Mouse (Mus musculus) kidney, postnatal 0 days (tissue): ENCODE results near the gene Snrnp200. TPM values are rescaled to one million over a fixed set of nuclear protein-coding genes. Genes with fewer than 3 reads are reported as not detected.

ENCODE experiments used
- ATAC-seq: fragments of 200-750 bp; cut with Nextera tagmentation; replicated peaks from 2 replicates; pipeline ENCODE4 v1.8.0; 2017; ENCODE audit warnings: low read depth, moderate number of reproducible peaks, moderate TSS enrichment, moderate library complexity; ENCODE audit not compliant: low FRiP score
- DNase-seq: peaks from one replicate; pipeline ENCODE4 v3.0.0-alpha.2; 2016; ENCODE audit warnings: low spot score
- H3K27ac ChIP-seq: fragments of 300-500 bp; sonication (generic); 2 replicates; pipeline ENCODE4 v1.5.1; 2014; ENCODE audit warnings: mild to moderate bottlenecking
- H3K27me3 ChIP-seq: fragments of 300-500 bp; sonication (generic); 2 replicates; pipeline ENCODE4 v1.6.1; 2014; ENCODE audit warnings: low read length, mixed read lengths; ENCODE audit not compliant: insufficient read depth
- H3K36me3 ChIP-seq: fragments of 300-500 bp; sonication (generic); 2 replicates; pipeline ENCODE4 v1.6.1; 2014; ENCODE audit warnings: low read length, mixed read lengths; ENCODE audit not compliant: insufficient read depth
- H3K4me1 ChIP-seq: fragments of 300-500 bp; sonication (generic); replicated peaks from 2 replicates; pipeline ENCODE4 v1.6.1; 2014; ENCODE audit warnings: antibody characterized with exemption, low read length, mixed read lengths; ENCODE audit not compliant: insufficient read depth
- H3K4me2 ChIP-seq: fragments of 300-500 bp; sonication (generic); 2 replicates; pipeline ENCODE4 v1.6.1; 2014; ENCODE audit warnings: mild to moderate bottlenecking, low read length, moderate library complexity, mixed read lengths
- H3K4me3 ChIP-seq: fragments of 300-500 bp; sonication (generic); replicated peaks from 2 replicates; pipeline ENCODE4 v1.5.1; 2014; ENCODE audit warnings: low read depth, low read length
- H3K9ac ChIP-seq: fragments of 300-500 bp; sonication (generic); 2 replicates; pipeline ENCODE4 v1.6.1; 2014; ENCODE audit warnings: low read depth, low read length
- H3K9me3 ChIP-seq: fragments of 300-500 bp; sonication (generic); replicated peaks from 2 replicates; pipeline ENCODE4 v1.6.1; 2016; ENCODE audit warnings: low read length, inconsistent platforms, mixed read lengths
- CTCF ChIP-seq: IDR thresholded peaks from 2 replicates; pipeline ENCODE4 v1.5.1; 2016; ENCODE audit warnings: antibody characterized with exemption, low read depth, mild to moderate bottlenecking, moderate library complexity
- WGBS: fragments of 180-500 bp; shearing (Covaris S2); extraction: QIAGEN DNeasy Blood & Tissue Kit; methylation state at CpG from one replicate; pipeline ENCODE4 v1.1.7; 2014; 5-methylcytosine and 5-hydroxymethylcytosine counted together
- polyA plus RNA-seq: library from polyadenylated mRNA; unstranded; fragments of >200 nt; fragmentation: Nextera tagmentation; extraction: Ambion mirVana; gene quantifications from 2 replicates; pipeline ENCODE4 v1.2.1, GENCODE M21; 2015

Snrnp200 gene
- polyA plus RNA-seq, 1 experiment from 2014 or later = 37.0 TPM

- Histone ChIP-seq H3K4me1 (peaks cover 18% of the 10 kb centered on the region), H3K9ac (peak within 1 kb of the TSS; percentile 83), H3K4me2 (peak within 1 kb of the TSS; percentile 87), H3K36me3 (peaks cover 18% of the 10 kb centered on the region), H3K27me3 (no peaks in the 10 kb centered on the region), H3K4me3 (peak within 1 kb of the TSS; percentile 70), H3K9me3 (no peaks in the 10 kb centered on the region), H3K27ac (peak within 1 kb of the TSS; percentile 86)
- TF ChIP-seq CTCF = no peak
- peak; percentile 98 for ATAC-seq
- peak; percentile 100 for DNase-seq
- under 1% methylated on average over 53 of the region's 53 CpGs for WGBS
Observed at GRCm38 (mm10) chr2:127247592-127248333, 39.6 kb downstream of the Snrnp200 start, which contains the start of the genes Ciao1 and Tmem127. Ciao1 (minus strand) TSS chr2:127247816. Tmem127 (plus strand) TSS chr2:127247908.

GRCm38 (mm10) chr2:127248334-127249004 is 40.3 kb downstream of the Snrnp200 start:
- Histone ChIP-seq H3K4me1 (peaks cover 18% of the 10 kb centered on the region), H3K27ac (peak overlapping the region; percentile 86), H3K36me3 (peaks cover 15% of the 10 kb centered on the region), H3K27me3 (no peaks in the 10 kb centered on the region), H3K9me3 (no peaks in the 10 kb centered on the region), H3K4me3 (peak overlapping the region; percentile 70), H3K4me2 (peak overlapping the region; percentile 87), H3K9ac (peak overlapping the region; percentile 81)
- DNase-seq (peak; percentile 63), ATAC-seq (peak; percentile 44)
- peak; percentile 63 for TF ChIP-seq CTCF
- under 1% methylated on average over 39 of the region's 39 CpGs for WGBS

- Histone ChIP-seq H3K27me3 (no peaks in the 10 kb centered on the region), H3K9ac (no peak overlapping the region), H3K4me2 (no peak overlapping the region), H3K27ac (no peak overlapping the region), H3K36me3 (0 out of 2 replicates have a peak, but pooled peaks cover 4% of the 10 kb centered on the region), H3K4me3 (no peak overlapping the region), H3K9me3 (no peaks in the 10 kb centered on the region), H3K4me1 (peaks cover 18% of the 10 kb centered on the region)
- WGBS = 79% methylated on average over 9 of the region's 9 CpGs
- DNase-seq = no peak
- no peak for TF ChIP-seq CTCF
- ATAC-seq = no peak
Observed at GRCm38 (mm10) chr2:127250291-127251008, 42.3 kb downstream of the Snrnp200 start.

GRCm38 (mm10) chr2:127251457-127251856 is 43.3 kb downstream of the Snrnp200 start:
- Histone ChIP-seq H3K4me1 (peaks cover 18% of the 10 kb centered on the region), H3K4me3 (no peak overlapping the region), H3K27ac (peak overlapping the region; percentile 54; the same call in 1 of the 2 replicates), H3K27me3 (no peaks in the 10 kb centered on the region), H3K9ac (no peak overlapping the region), H3K4me2 (no peak overlapping the region), H3K9me3 (no peaks in the 10 kb centered on the region), H3K36me3 (no peaks in the 10 kb centered on the region)
- ATAC-seq (no peak), DNase-seq (no peak)
- TF ChIP-seq CTCF = no peak
- 52% methylated on average over 3 of the region's 3 CpGs for WGBS

- no peaks in the 10 kb centered on the region for H3K27me3 ChIP-seq
- no peak overlapping the region for H3K4me3 ChIP-seq
- TF ChIP-seq CTCF = no peak
- H3K4me1 ChIP-seq = peaks cover 18% of the 10 kb centered on the region
- ATAC-seq = no peak
- DNase-seq = peak; percentile 32
- no peak overlapping the region for H3K4me2 ChIP-seq
- peaks cover 3% of the 10 kb centered on the region; the same call in 1 of the 2 replicates for H3K36me3 ChIP-seq
- WGBS = 15% methylated on average over 3 of the region's 3 CpGs
- H3K9ac ChIP-seq = no peak overlapping the region
- H3K9me3 ChIP-seq = no peaks in the 10 kb centered on the region
- peak overlapping the region; percentile 54; the same call in 1 of the 2 replicates for H3K27ac ChIP-seq
Observed at GRCm38 (mm10) chr2:127251880-127252527, 43.8 kb downstream of the Snrnp200 start.
